Mouse (Mus musculus): ENCODE measurements around the gene Slc39a7.
"Not testable (repeated sequence)": the region's sequence is repeated elsewhere in the genome, so short reads cannot be mapped to it uniquely, and the experiment has no call there.

Gene Slc39a7

GRCm38 (mm10) chr17:34029890-34030595 is 1.4 kb downstream of the Slc39a7 start:
- no peak for DNase-seq

GRCm38 (mm10) chr17:34029150-34029889 is 2.2 kb downstream of the Slc39a7 start:
- DNase-seq, result no peak

- DNase-seq, result peak; percentile 2
Measured at GRCm38 (mm10) chr17:34028501-34029149, 2.9 kb downstream of the Slc39a7 start.

GRCm38 (mm10) chr17:34027656-34028223 is 3.7 kb downstream of the Slc39a7 start, which contains the start of gene H2-Ke6:
Gene H2-Ke6 (minus strand): TSS chr17:34028060.
- DNase-seq, result peak; percentile 96

DNA sequence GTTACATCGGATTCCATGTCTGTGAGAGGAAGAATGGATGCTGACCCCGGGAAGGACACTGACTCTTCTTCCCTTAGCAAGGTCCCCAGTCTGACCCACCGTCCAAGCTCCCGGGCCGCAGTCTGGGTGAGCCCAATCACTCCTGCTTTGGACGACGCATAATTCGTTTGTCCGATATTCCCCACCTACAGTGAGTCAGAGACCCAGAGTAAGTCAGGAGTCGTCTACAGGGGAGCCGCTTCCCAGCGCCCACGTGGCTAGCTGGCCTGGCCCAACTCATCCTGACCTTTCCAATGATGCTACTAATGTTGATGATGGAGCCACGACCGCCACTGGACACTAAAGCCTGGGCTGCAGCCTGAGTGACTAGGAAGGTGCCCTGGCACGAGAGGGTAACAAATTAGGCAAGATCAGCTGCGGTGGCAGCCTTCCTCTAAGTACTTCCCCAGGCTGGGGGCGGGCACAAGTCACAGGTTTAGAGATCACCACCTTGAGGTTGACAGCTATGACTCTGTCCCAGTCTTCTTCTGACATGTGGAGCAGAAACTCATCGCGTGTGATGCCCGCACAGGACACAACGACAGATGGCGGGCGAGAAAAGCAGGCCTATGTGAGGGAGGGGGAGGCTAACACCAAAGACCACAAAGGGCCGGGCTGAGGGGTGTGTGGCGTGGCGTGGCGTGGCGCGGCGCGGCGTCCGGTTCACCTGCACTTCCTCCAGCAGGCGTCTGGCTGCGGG is 4.4 kb downstream of the Slc39a7 start:
- DNase-seq, result peak; percentile 53

DNA sequence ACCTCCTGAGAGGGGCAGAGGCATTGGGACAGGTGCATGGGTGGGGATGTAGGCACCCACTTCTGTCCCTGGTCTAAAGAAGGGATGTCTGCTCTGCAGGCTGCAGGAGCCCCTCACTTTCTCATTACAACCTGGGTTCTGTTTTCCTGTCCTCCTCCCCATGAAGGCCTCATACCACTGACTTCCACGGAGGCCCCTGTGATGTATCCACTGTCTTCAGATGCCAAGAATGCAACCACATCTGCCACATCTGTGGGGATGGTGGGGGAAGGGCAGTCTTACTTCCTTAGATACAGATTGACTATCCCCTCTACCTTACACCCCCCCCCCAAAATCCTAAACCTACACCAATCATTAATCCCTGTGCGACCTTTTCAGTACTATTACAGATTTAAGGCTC is 5.3 kb downstream of the Slc39a7 start:
- no peak for DNase-seq

DNA sequence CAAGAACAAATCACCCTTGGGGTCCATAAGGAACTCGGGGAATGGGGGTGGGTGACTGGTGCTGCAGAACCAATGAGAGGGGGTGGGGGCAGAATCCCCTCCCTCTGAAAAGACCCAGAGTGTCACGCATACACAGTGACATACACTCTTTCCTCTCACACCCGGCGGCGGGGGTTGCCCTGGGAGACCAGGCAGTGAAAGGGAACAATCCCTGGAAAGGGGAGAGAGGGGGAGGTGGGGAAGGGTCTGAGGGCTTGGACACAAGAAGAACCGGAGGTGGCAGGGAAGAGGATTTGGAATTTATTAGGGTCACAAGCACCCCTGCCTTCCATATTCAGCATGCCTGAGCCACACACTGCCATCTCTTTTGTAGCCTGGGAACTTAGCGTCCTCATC is 5.7 kb downstream of the Slc39a7 start:
- DNase-seq, result no peak

DNA sequence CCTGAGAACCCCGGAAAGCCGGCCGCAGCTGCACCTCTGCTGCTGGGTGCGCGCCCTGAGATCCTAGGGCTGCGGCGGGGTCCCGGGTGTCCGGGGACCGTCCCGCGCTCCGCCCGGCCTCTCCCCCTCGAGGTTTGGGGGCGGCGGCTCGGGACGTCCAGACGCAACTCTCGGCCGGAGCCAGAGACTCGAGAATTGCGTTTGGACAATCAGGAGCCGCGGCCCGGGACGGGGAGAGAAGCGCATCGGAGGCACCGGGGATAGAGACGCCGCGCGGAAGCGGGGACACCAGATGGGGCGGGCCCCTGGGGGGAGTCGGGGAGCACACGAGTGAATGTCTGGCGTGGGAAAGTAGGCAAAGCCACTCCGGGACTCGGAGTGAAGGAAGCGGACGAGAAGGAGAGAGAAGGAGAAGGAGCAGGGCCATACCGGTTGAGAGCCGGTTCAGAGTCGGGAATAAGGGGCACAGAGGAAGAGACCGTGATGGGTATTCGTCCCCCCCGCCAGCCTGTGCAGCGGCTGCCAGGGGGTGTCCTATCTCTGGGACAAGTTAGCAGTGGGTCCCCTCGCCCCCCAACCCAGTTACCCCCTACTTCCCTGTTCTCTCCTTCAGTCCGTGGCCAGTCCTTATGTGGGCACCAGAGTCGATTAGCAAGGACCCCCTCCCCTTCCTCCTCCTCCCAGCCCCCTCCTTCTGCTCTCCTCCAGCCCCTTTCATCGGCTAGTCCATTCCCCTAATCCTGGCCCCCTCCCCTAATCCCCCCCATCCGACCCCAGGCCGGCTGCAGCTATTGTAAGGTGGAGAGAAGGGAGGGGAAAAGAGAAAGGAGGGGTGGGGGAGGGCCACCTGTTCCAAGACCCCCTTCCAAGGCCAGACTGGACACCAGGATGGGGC is 6.4 kb downstream of the Slc39a7 start:
- peak; percentile 34 for DNase-seq

- DNase-seq, result peak; percentile 82
Measured at GRCm38 (mm10) chr17:34024317-34024821, 7.1 kb downstream of the Slc39a7 start, which contains the start of gene Ring1. Gene Ring1 (minus strand): TSS chr17:34024680.

DNA sequence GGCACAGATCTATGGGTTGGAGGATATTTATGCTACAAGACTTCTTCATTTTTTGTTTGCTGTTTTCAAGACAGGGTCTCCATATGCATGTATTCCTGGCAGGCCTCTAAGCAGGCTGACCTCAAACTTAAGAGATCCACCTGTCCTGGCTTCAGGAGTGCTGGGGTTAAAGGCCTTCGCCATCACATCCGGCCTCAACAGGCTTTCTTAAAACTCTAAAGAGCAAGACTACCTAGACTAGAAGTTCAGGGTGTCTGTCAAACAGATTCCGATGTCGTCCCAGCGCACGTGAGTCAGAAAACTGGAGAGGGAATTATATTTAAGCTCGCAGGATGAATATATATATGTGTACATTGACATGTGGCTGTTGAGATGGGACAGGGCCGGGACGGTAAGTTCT is 7.8 kb downstream of the Slc39a7 start:
- no peak for DNase-seq

GRCm38 (mm10) chr17:34022987-34023386 is 8.5 kb downstream of the Slc39a7 start:
- no peak for DNase-seq

DNA sequence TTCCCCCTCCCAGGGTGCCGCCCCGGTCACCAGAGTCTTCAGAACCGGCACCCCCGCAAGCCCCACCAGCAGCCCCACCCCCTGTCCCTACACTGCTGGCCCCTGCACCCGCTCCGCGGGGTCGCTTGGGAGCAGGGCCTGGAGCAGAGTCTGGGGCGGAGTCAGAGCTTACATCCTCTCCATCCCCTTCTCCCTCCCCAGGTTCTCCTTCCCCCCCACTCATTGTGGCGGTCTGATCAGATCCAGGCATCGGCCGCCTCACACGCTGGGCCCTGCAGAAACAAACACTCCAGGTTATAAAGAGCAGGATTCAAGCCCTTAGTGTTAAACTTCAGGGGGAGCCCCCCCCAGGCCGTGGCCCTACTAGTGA is 9.1 kb downstream of the Slc39a7 start:
- DNase-seq, result no peak

- DNase-seq, result no peak
Measured at GRCm38 (mm10) chr17:34021539-34022413, 9.7 kb downstream of the Slc39a7 start.

GRCm38 (mm10) chr17:34013436-34013835 is 18.0 kb downstream of the Slc39a7 start:
- no peak for DNase-seq

GRCm38 (mm10) chr17:34010156-34010555 is 21.3 kb downstream of the Slc39a7 start:
- no peak for DNase-seq

DNA sequence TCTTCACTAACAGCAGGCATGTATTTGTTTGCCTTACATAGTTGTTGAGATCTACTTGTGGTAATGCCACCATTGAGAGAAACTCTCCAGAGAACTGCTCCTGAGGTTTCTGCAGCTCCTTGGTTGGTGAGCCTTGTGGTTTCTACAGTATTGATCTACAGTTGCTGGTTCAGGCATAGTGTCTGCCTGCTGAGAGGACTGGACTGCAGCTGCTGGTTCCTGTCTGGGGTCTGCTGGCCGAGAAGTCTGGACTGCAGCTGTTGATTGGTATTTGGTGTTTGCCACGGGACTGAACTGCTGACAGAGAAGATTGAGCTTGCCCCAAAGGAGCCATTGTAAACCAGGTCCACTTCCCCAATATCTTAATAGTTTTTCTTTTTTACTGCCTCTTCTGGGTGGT is 24.9 kb downstream of the Slc39a7 start:
- DNase-seq, result no peak

- peak; percentile 55 for DNase-seq
Measured at GRCm38 (mm10) chr17:34003426-34003825, 28.1 kb downstream of the Slc39a7 start.

DNA sequence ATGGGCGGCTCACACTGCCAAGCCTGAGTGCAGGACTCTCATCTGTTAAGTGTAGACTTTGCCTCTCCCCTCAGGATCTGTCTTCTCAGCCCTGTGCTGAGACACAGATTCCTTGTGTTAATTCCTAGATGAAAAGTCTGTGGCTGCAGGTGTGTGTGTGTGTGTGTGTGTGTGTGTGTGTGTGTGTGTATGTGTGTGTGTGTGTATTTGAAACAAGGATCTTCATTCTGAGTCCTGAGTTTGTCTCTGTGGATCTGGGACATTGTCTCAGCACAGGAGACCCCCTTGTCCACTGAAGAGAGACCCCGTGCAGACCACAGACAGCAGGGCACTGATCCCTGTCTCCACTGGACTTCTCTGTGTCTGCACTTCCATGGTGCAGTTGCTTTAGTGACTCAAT is 30.7 kb downstream of the Slc39a7 start:
- DNase-seq, result not testable (repeated sequence)

GRCm38 (mm10) chr17:34000150-34000537 is 31.3 kb downstream of the Slc39a7 start, which contains the start of gene H2-K1:
Gene H2-K1 (minus strand): TSS chr17:34000347.
- peak; percentile 83 for DNase-seq

Data from liver (tissue).